Mouse (Mus musculus) frontal cortex, postnatal 14 days (tissue): ENCODE measurements around the gene Phyh.
A peak's percentile ranks its signal among the peaks of the same experiment; 100 is the strongest.
"Not testable (repeated sequence)": the region's sequence is repeated elsewhere in the genome, so short reads cannot be mapped to it uniquely, and the experiment has no call there.

Source experiments
- DNase-seq, 2 experiments: peaks; one replicate each; pipeline ENCODE4 v3.0.0; 2022; ENCODE audit warnings: low spot score in 2 of 2

Phyh gene

DNA sequence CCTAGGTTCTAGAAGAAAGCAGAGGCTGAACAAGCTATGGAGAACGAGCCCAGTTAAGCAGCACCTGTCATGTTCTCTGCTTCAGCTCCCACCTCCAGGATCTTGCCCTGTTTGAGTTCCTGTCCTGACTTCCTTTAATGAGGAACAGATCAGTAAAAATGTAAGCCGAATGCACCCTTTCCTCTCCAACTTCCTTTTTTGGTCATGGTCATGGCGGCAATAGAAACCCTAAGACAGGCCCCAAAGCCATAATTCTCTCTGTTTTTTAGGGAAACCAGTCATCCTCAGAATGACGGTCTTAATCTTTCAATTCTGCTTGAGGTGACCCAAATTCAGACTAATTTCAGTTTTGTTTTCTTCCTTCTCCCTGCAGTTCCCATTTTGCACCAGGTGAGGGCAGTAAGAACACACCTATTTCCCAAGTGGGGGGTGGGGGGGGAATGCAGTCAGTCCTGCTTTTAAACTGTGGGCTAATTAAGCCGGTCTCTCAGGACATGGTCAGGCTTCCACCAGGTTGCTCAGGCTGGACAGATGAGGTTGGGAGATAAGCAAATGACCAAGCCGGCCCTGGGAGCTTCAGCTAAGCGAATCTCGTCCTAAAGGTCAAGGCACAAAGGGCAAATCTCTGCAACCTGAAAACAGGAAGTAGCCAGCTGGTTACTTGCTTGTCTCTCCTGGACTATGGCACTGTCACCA, 1.3 kb upstream of the Phyh start:
- DNase-seq, result peak; percentile 26 to 35

DNA sequence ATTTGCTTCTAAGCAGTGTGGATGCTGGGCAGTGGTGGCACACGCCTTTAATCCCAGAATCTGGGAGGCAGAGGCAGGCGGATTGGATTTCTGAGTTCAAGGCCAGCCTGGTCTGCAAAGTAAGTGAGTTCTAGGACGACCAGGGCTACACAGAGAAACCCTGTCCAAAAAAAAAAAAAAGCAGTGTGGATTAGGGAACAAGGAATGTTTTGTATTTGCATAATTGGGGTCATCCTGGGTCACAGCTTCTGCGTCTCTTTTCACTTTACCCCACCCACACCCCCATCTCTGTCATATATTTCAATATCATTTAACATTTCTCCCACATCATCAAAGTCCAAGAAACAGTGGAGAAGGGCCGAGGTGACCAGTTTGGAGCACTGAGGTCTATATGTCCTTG, 2.2 kb downstream of the Phyh start:
- no peak for DNase-seq

DNA sequence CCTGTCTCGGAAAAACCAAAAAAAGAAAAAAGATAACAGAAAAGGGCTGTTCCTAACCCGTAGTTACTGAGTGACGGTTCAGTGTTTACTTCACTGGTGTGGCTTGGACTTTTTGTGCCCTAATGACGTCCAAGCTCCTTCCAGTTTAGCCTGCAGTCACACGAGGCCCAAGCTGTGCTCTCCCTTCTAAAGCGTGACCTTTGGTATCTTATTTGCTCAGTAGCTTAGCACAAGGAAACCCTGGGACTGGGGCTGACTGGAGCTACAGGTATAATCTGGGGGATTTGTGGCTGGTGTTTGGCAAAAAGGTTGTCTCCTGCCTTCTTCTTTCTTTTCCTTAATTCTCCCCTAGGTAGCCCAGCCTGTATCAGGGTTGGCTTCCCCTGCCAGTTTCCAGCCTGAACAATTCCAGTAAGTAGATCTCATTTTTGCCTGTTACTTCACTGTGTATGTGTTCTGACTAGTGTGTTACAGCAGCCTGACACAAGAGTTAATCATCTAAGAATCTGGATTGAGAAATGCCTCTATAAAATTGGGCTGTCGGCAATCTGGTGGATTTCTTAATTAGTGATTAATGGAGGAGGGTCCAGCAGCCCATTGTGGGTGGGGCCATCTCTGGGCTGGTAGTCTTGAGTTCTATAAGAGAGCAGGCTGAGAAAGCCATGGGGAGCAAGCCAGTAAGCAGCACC, 3.8 kb downstream of the Phyh start:
- DNase-seq, result no peak

DNA sequence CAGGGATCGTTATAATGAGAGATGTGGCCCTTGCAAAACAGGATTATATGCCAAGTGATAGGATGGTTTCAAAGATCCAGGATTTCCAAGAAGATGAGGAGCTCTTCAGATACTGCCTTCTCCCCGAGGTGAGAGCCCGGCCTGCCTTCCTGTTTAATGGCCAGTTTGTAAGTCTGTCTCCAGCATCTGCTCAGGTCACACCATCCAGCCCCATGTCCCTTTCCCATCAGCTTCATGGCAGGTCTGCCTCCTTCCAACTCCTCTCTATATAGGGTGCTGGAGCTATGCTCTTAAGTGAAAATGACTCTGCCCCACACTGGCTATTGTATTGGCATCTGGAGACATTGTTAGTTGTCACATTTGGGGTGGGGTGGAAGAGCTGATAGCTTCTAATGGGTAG, 8.6 kb downstream of the Phyh start:
- DNase-seq, result no peak

DNA sequence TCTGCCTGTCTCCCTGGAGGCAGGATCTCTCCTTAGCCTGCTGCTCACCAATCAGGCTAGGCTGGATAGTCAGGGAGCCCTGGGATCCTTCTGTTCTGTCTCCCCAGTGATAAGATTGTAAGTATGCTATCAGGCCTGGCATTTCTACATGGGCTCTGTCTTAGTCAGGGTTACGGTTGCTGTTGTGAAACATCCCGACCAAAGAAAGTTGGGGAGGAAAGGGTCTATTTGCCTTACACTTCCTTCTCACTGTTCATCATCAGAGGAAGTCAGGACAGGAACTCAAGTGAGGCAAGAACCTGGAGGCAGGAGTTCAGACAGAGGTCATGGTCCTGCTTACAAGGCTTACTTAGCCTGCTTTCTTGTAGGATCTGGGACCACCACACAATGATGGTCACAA, 10.4 kb downstream of the Phyh start:
- no peak for DNase-seq

DNA sequence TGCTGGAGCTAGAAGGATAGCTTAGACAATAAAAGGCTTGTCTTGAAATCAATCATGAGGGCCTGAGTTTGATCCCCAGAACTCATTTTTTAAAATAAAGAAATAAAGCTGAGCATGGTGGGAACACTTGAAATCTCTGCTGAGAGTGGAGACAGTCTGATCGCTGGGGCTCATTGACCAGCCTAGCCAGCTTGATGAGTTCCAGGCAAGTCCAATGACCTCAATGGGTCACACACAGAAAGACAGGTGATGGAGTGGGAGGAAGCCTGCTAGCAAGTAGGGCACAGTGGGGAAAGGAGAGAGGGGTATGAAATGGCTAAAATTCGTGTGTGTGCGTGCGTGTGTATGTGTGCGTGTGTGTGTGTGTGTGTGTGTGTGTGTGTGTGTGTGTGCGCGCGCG, 15.7 kb downstream of the Phyh start:
- no peak for DNase-seq

DNA sequence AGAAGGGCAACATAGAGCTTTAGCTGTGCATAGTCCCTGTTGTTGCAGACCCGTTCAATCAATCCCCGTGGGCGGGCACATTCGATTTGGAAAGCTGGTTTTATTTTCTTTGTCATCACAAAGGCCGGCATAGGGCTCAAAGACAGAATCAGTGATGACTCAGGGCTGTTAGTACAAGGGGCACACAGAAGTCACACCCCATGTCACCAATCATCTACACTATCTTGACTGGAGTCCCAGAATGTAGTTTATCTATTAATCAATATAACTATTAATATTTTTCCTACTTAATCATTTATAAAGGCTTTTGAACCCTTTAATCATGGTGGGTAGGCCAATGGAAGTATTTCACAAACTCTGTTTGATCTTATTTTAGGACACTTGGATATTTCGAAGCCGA, 19.1 kb downstream of the Phyh start:
- no peak for DNase-seq

DNA sequence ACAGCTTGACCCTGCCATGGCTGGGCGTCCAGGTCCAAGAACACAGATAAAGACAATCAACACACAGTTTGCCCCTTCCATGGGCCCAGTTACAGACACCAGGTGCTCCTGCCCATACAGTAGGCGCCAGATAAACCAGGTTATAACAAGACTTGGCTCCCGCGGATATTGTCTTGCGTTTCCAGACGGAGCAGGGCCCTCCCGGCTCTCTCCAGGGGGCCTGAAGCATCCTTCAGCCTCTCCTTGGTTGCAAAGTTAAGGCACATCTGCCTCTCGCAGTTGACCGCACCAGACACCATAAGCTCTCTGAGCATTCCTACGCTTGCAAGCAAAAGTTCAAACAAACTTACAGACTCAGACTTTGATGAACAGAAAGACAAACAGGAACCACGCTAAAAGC, 22.0 kb downstream of the Phyh start:
- DNase-seq, result no peak

DNA sequence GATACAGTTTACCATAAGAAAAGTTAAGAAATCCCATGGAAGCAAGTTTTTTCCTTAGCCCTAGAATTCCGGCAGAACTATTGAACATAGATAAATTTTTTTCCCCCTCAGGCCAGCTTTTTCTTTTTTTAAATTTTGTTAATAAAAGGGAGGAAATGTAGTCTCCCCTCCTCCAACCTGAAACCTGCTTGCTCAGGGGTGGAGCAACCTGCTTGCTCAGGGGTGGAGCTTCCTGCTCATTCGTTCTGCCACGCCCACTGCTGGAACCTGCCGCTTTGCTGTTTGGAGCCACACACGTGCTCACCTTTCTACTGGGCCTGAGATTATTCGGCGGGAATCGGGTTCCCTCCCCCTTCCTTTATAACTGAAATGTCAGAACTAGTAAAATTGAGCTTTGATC, 30.9 kb downstream of the Phyh start:
- DNase-seq, result not testable (repeated sequence)

DNA sequence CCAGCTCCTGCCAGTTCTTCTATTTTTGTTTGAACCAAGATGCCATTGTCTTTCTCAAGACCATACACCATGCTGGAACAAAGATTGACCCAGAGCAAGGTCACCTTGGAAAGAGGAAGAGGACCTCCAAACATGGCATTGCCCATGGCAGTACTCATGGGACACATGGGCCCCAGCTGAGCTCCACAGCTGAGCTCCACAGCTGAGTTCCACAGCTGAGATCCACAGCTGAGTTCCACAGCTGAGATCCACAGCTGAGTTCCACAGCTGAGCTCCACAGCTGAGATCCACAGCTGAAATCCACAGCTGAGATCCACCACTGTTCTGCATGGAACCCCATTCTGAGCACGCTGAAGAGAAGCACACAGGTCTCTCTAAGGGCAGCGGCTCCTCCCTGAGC, 32.2 kb downstream of the Phyh start:
- no peak for DNase-seq

DNA sequence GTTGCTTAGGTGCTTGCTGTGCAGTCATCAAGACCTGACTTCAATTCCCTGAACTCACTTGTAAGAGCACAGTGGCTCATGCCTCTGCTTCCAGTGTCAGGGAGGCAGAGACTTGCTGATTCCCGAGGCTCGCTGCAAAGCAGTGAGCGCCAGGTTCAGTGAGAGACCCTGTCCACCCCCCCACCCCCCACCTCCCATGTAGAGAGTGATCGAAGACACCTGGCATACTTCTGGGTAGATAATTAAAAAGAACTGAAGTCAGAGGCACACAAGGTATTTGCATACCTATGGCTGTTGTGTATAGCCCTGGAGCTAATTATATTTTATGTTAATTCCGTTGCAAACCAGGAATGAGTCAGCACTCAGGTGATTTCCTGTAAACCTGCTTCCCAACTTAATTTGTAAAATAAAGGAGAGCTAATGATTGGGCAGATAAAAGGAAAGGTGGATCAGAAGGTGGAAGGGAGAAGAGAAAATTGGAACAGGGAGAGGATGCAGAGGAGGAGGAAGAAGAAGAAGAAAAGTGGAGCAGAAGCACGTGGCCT, 35.5 kb downstream of the Phyh start:
- DNase-seq, result no peak

DNA sequence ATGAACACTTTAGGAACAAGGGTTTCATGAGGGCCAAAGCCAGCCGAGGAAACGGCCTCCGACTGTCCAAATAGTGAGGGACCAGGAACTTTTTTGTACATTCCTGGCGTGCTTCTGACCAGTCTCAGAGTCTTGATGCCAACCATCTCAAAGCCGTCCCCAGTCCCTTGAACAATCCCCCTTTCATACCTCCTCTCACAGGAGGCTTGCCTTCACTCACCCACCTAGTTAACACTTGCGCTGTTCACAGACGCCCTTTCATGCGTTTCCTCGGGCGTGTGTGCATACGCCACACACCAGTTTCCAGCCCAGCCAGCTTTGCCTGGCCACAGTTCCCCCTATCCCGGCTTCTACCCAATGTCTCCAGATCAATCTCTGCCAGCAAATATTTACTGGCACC, 39.2 kb downstream of the Phyh start:
- DNase-seq, result no peak

DNA sequence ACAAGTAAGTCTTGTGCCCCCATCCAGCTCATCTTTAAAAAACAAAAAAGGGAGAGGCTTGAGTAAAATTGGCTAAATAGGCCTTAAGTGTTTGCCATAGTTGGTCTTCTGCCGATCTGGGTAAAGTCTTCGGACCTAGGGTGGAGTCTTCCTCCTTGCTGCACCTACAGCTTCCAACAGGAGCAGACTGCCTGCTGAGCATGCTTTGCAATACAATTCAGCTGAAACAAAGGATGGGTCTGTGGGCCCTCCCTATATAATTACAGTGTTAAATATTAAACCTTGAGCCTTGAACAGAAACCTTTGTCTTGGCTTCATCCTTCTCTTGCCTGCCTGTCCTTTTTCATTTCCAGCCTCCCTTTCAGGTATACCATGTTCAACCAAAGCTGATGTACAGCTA, 49.0 kb downstream of the Phyh start:
- DNase-seq, result no peak

DNA sequence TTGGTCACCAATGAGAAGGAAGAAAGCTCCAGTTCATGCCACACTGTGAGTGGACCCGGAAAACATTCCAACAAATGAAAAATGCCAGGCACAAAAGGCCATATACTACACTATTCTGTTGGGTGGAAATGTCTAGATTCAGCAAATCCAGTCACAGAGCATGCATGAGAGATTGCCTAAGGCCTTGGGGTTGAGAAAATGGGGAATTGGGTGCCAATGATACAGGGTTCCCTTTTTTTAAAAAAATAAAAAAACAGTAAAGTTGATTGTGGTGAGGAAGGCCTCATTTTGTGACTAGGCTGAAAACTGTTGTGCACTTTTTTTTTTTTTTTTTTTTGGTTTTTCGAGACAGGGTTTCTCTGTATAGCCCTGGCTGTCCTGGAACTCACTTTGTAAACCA, 50.3 kb downstream of the Phyh start:
- DNase-seq, result no peak

DNA sequence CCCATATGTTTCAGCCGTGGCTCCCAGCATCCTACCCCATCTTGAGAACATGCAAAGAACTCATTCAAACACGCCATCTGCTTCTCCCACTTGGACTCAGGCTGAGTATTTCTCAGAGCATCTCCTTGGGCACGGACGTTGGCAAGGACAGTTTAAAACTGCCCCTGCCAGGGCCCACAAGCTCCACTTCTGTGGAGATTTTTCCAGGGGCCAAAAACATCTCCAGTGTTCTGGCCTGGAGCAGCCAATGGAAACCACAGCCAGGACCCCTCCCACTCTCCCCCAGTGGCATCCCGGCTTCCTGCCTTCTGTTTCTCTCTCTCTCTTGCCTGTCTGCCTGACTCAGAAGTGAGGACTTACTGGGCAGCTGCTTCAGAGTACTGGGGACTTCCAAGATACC, 57.0 kb downstream of the Phyh start, which contains the start of gene Ucma:
Ucma (plus strand) TSS at position 316 of the 400 bp plus-strand sequence.
- DNase-seq, result peak; percentile 8 to 9

DNA sequence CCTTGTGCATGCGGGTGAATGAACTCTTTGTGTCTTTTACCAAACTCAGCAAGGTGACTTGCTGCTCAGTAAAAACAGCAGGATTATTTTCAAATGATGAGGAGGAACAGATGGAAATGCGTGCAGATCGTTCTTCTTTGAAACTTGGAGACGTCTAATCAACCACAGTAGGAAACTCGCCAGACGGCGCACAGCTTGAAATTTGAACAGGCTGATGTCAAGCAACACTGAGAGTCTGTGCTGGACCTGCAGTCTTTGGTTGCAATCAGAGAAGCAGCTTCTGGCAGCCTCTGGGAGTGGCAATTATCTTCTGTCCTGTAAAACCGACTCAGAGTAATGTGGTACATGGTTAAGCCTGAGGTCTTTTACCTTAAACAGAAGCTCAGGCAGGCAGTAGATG, 59.3 kb downstream of the Phyh start:
- no peak for DNase-seq

DNA sequence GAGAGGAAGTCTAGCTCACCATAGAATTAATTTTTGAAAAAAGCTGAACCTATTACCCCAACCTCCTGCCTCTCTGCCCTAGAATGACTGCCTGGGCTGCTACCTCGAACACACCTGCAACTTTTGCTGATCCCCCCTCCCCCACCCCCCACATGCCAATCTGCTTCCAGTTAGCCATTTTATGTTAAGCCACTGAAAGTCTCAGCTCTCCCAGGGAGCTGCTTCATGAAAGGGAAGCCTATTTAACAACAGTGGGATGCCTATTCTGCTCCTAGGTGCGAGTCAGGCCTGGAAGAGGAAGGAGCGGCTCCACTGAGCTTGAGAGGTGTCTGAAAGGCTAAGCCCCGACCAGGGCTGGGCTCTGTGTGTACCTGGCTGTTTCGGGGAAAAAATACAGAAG, 65.2 kb downstream of the Phyh start:
- DNase-seq, result no peak

DNA sequence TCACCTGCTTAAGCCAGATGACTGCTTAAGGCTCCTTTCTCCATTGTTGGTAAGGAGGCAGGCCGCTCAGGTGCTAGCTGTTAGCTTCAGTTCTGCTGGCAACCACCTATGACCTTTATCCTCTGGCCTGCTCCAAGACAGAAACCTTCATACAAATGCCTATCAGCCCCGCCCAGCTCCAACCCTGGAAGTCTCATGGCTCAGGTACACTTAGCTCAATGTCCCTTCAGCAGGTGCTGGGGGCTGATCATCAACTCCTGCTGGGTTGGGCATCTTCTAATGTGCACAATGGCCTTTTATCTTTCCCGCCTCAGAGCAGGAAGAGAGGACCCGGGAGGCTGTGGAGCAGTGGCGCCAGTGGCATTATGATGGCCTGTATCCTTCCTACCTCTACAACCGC, 66.2 kb downstream of the Phyh start:
- DNase-seq, result no peak

DNA sequence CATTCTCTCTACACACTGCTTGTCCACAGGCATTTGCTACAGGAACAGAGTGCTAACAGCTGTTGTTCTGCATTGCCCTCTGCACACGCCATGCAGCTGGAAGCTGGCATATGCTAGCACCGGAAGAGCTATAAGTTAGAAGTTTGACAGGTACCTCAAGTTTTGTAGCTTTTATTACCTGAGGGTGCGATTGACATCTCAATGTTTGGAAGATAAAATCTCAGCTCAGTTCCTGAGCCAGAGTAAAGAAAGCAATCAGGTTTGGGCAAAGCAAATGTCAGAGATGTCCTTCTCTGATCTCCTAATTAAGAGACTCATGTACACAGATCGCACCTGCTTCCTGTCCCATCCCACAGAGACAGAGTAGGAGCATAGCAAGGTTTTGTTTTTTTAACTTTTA, 68.0 kb downstream of the Phyh start:
- no peak for DNase-seq

DNA sequence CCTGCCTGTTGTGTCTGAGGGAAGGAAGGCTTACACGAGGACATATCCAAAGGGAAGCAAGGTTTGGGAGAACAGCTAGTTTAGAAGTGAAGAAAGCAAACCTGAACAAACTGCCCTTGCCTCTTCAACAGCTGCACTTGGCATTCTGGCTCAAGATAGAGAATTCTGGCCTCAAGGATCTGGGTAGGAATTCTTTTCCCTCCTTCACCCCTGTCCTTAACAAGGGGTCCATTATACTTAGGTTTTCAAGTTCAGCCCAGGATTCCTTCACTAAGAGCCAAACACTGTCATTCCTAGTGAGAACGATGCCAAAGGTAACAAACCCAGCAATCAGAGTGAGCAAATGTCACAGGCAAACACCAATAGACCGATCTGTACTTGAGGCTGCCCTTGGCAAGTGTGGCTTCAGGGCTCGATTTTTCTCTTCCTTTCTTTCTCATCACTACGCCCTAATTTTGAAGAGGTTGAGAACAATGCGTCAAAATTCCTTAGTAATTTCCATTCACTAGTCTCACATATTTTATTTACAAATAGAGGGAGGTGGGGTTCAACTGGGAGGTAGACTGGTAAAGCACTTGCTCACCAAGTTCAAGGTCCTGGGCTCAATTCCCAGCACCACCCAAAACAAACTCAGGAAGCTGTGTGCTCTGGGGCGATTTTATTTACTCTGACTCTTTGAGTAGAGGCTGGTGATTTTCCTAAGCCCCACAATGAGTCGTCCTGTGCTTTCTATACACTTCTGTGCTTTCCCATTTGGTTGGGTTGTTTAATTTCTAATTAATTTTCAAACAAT, 68.8 kb downstream of the Phyh start:
- DNase-seq, result no peak
